ENCODE assay signal across 8 mouse cellular contexts in the genomic region with DNA sequence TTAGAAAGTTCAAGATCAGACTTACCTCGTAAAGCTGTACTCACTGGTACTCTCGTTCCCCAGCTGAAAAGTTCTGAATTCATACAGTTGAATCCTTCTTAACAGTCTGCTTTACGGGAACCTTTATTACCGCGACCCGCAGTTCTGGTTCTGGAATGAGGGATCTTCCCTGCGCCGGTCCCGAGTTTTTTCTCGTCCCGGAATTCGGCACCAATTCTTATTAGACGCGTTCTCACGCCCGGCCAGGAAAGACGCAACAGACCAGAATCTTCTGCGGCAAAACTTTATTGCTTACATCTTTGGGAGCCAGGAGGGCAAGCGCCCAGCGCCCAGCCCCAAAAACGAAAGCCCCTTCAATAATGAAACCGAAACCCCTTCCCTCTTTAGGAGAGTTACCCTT.
A peak's percentile ranks its signal among the peaks of the same experiment; 100 is the strongest.
DNase-seq lines count a peak whose midpoint lies in the region.
"Not testable (repeated sequence)": the region's sequence is repeated elsewhere in the genome, so short reads cannot be mapped to it uniquely, and the experiment has no call there.

No protein-coding gene starts in this region.

- DNase-seq in adrenal gland, adult 8-10 months, result peak; percentile 2
- DNase-seq in gastrocnemius, adult 18-20 months (ENCODE audit: low spot score), result peak; percentile 5
- peak; percentile 1 for DNase-seq in heart, postnatal 25 days (ENCODE audit: low spot score)
- DNase-seq in lung, adult 18-20 months, result peak; percentile 1 to 11
- DNase-seq in right cerebral cortex, postnatal 10 days (ENCODE audit: low spot score in 2 of 2), result peak; percentile 35 to 38
- DNase-seq in spleen, postnatal 4 days (ENCODE audit: low spot score in 2 of 2), result peak; percentile 20 to 70
- peak; percentile 5 to 19 for DNase-seq in thymus, postnatal 36 days
- DNase-seq in urinary bladder, postnatal 25 days (ENCODE audit: low spot score), result peak; percentile 6

- intact Hi-C loops in heart, postnatal 25 days (cut with DNase I), result not testable (repeated sequence)

Comparison
In these comparisons a context has a peak if more than half of its experiments do, and no peak if none do; other contexts are left out.
1. Peak in every context shown above with its lines: DNase-seq.